Mouse (Mus musculus): ENCODE measurements around the gene Dmtf1. TPM values are rescaled to one million over a fixed set of nuclear protein-coding genes. Genes with fewer than 3 reads are reported as not detected.
A peak's percentile ranks its signal among the peaks of the same experiment; 100 is the strongest.

Dmtf1 gene
- total RNA-seq, 2 experiments from 2014 or later: 55.9 to 64.2 TPM

- DNase-seq (ENCODE audit: low spot score in 2 of 2): no peak
- TF ChIP-seq CTCF (conservative IDR thresholded peaks at IDR 0.05): no peak
- Histone ChIP-seq H3K4me3 (no peak overlapping the region), H3K27ac (no peak overlapping the region)
Measured at GRCm38 (mm10) chr5:9102696-9103095, 58.9 kb downstream of the Dmtf1 start.

GRCm38 (mm10) chr5:9100849-9101801, 60.5 kb downstream of the Dmtf1 start:
- TF ChIP-seq CTCF (conservative IDR thresholded peaks at IDR 0.05): no peak; the same call in 1 of the 2 replicates
- Histone ChIP-seq H3K4me3 (peak overlapping the region; percentile 70), H3K27ac (peak overlapping the region; percentile 81)
- no peak for DNase-seq (ENCODE audit: low spot score in 2 of 2)

GRCm38 (mm10) chr5:9100207-9100848, 61.2 kb downstream of the Dmtf1 start, which contains the start of gene Tmem243:
Tmem243 (plus strand) TSS chr5:9100668.
- peak; percentile 83 to 89 for DNase-seq (ENCODE audit: low spot score in 2 of 2)
- Histone ChIP-seq H3K27ac (peak within 1 kb of the TSS; percentile 84), H3K4me3 (peak within 1 kb of the TSS; percentile 70)
- peak; percentile 6; the same call in 1 of the 2 replicates for TF ChIP-seq CTCF (conservative IDR thresholded peaks at IDR 0.05)

- Histone ChIP-seq H3K27ac (no peak overlapping the region), H3K4me3 (no peak overlapping the region)
- no peak for DNase-seq (ENCODE audit: low spot score in 2 of 2)
- TF ChIP-seq CTCF (conservative IDR thresholded peaks at IDR 0.05): no peak
Measured at GRCm38 (mm10) chr5:9093490-9093889, 68.1 kb downstream of the Dmtf1 start.

GRCm38 (mm10) chr5:9092716-9093115, 68.9 kb downstream of the Dmtf1 start:
- TF ChIP-seq CTCF (conservative IDR thresholded peaks at IDR 0.05): no peak
- DNase-seq (ENCODE audit: low spot score in 2 of 2): no peak
- H3K4me3 ChIP-seq: no peak overlapping the region
- no peak overlapping the region for H3K27ac ChIP-seq

- no peak for TF ChIP-seq CTCF (conservative IDR thresholded peaks at IDR 0.05)
- Histone ChIP-seq H3K4me3 (no peak overlapping the region), H3K27ac (no peak overlapping the region)
- no peak for DNase-seq (ENCODE audit: low spot score in 2 of 2)
Measured at GRCm38 (mm10) chr5:9090493-9091106, 71.0 kb downstream of the Dmtf1 start.

- no peak for DNase-seq (ENCODE audit: low spot score in 2 of 2)
- no peak overlapping the region for H3K27ac ChIP-seq
- TF ChIP-seq CTCF (conservative IDR thresholded peaks at IDR 0.05): no peak
- H3K4me3 ChIP-seq: no peak overlapping the region
Measured at GRCm38 (mm10) chr5:9086924-9087719, 74.5 kb downstream of the Dmtf1 start.

- no peak for DNase-seq (ENCODE audit: low spot score in 2 of 2)
Measured at GRCm38 (mm10) chr5:9079773-9080501, 81.6 kb downstream of the Dmtf1 start.

GRCm38 (mm10) chr5:9073177-9073854, 88.3 kb downstream of the Dmtf1 start:
- no peak for DNase-seq (ENCODE audit: low spot score in 2 of 2)
- H3K27ac ChIP-seq: no peak overlapping the region
- peak; percentile 77 for TF ChIP-seq CTCF (conservative IDR thresholded peaks at IDR 0.05)
- H3K4me3 ChIP-seq: no peak overlapping the region

More at GRCm38 (mm10) chr5:9079773-9080501, 81.6 kb downstream of the Dmtf1 start:
- H3K4me3 ChIP-seq: no peak overlapping the region
- H3K27ac ChIP-seq: no peak overlapping the region
- no peak for TF ChIP-seq CTCF (conservative IDR thresholded peaks at IDR 0.05)

- no peak overlapping the region for H3K27ac ChIP-seq
- TF ChIP-seq CTCF (conservative IDR thresholded peaks at IDR 0.05): no peak
- no peak for DNase-seq (ENCODE audit: low spot score in 2 of 2)
- H3K4me3 ChIP-seq: no peak overlapping the region
Measured at GRCm38 (mm10) chr5:9071360-9071759, 90.2 kb downstream of the Dmtf1 start.

- no peak overlapping the region for H3K27ac ChIP-seq
- no peak for DNase-seq (ENCODE audit: low spot score in 2 of 2)
- H3K4me3 ChIP-seq: no peak overlapping the region
- no peak for TF ChIP-seq CTCF (conservative IDR thresholded peaks at IDR 0.05)
Measured at GRCm38 (mm10) chr5:9069599-9070209, 91.9 kb downstream of the Dmtf1 start.
